Mouse (Mus musculus) hindbrain, embryonic 14.5 days (tissue): ENCODE data around the gene Olfr315. TPM values are rescaled to one million over a fixed set of nuclear protein-coding genes. Genes with fewer than 3 reads are reported as not detected.
"Not testable (repeated sequence)": the region's sequence is repeated elsewhere in the genome, so short reads cannot be mapped to it uniquely, and the experiment has no call there.

Experiments
- ATAC-seq: fragments of 200-750 bp; cut with Nextera tagmentation; 2 replicates; pipeline ENCODE4 v1.8.0; 2017; ENCODE audit warnings: moderate number of reproducible peaks, mild to moderate bottlenecking, moderate TSS enrichment, moderate library complexity; ENCODE audit not compliant: low FRiP score
- DNase-seq: peaks from one replicate; pipeline ENCODE4 v3.0.0-alpha.2; 2015; ENCODE audit warnings: low spot score
- H3K27ac ChIP-seq: fragments of 300-500 bp; sonication (generic); 2 replicates; pipeline ENCODE4 v1.5.1; 2014; ENCODE audit warnings: mild to moderate bottlenecking, moderate library complexity
- H3K27me3 ChIP-seq: fragments of 300-500 bp; sonication (generic); 2 replicates; pipeline ENCODE4 v1.6.1; 2014; ENCODE audit warnings: mild to moderate bottlenecking, low read length, mixed read lengths; ENCODE audit not compliant: control insufficient read depth, insufficient read depth
- H3K36me3 ChIP-seq: fragments of 300-500 bp; sonication (generic); replicated peaks from 2 replicates; pipeline ENCODE4 v1.6.1; 2014; ENCODE audit not compliant: control insufficient read depth, insufficient read depth
- H3K4me1 ChIP-seq: fragments of 300-500 bp; sonication (generic); replicated peaks from 2 replicates; pipeline ENCODE4 v1.6.1; 2014; ENCODE audit warnings: antibody characterized with exemption, low read length, mixed read lengths; ENCODE audit not compliant: control insufficient read depth, insufficient read depth
- H3K4me2 ChIP-seq: fragments of 300-500 bp; sonication (generic); replicated peaks from 2 replicates; pipeline ENCODE4 v1.6.1; 2014; ENCODE audit warnings: mild to moderate bottlenecking, moderate library complexity
- H3K4me3 ChIP-seq: fragments of 300-500 bp; sonication (generic); replicated peaks from 2 replicates; pipeline ENCODE4 v1.5.1; 2014; ENCODE audit warnings: mild to moderate bottlenecking, low read length
- H3K9ac ChIP-seq: fragments of 300-500 bp; sonication (generic); 2 replicates; pipeline ENCODE4 v1.6.1; 2014
- H3K9me3 ChIP-seq: fragments of 300-500 bp; sonication (generic); 2 replicates; pipeline ENCODE4 v1.6.1; 2016; ENCODE audit warnings: low read length; ENCODE audit not compliant: control insufficient read depth
- WGBS: fragments of 180-500 bp; shearing (Covaris S2); extraction: QIAGEN DNeasy Blood & Tissue Kit; methylation state at CpG from one replicate; pipeline ENCODE4 v1.1.7; 2014; 5-methylcytosine and 5-hydroxymethylcytosine counted together
- polyA plus RNA-seq: library from polyadenylated mRNA; unstranded; fragments of >200 nt; fragmentation: Nextera tagmentation; extraction: Ambion mirVana; gene quantifications from 2 replicates; pipeline ENCODE4 v1.2.1, GENCODE M21; 2014

Gene Olfr315
- not detected in 2 replicates for polyA plus RNA-seq

DNA sequence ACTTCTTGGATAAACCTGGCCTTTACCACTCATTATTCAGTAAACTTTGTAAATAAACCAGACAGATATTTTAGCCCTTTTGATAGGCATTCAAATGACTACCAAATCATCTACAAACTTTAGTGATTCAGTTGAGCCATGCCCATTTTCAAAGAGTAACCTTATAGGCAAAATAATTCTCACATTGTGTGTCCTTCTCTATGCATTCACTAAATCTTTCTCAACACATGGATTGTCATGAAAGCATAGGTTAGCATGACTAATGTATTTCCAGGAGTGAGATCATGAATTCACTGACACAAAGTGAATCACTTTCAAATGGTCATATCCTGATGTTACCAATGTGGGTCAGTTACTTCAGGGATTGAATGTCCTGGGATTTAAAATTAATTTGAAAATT lies at the start of gene Olfr315:
Gene Olfr315 (plus strand): TSS at position 301 of the 400 bp plus-strand sequence.
- Histone ChIP-seq H3K4me3 (no peak within 1 kb of the TSS), H3K36me3 (no peaks in the 10 kb centered on the region), H3K9me3 (no peaks in the 10 kb centered on the region), H3K9ac (no peak within 1 kb of the TSS), H3K27me3 (no peaks in the 10 kb centered on the region), H3K4me1 (no peaks in the 10 kb centered on the region), H3K4me2 (no peak within 1 kb of the TSS), H3K27ac (no peak within 1 kb of the TSS)
- ATAC-seq = no peak
- no peak for DNase-seq

DNA sequence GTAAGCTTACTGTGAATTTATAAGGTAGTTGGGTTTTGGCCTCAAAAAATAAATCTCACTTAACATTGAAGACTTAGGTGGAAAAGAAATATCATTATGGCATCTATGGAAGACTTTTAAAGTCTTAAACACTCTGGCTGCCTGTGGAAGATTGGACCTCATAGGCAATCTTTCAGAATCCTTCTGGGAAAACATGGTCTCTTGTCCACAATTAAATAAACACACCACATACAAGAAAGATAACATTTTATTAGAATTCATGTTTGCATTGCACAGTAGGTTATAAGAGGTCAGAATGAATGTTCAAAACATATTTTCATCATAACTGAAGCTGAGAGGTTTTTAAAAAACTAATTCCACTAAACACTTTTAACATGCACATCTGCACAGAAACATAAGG lies 49.1 kb upstream of the Olfr315 start, which contains the start of gene Olfr318:
Gene Olfr318 (minus strand): TSS at position 101 of the 400 bp plus-strand sequence.
- no peak within 1 kb of the TSS for H3K4me2 ChIP-seq
- H3K9ac ChIP-seq = no peak within 1 kb of the TSS
- H3K36me3 ChIP-seq = no peaks in the 10 kb centered on the region
- H3K4me3 ChIP-seq = no peak within 1 kb of the TSS
- no peaks in the 10 kb centered on the region for H3K9me3 ChIP-seq
- H3K27me3 ChIP-seq = no peaks in the 10 kb centered on the region
- H3K4me1 ChIP-seq = no peaks in the 10 kb centered on the region
- no peak for ATAC-seq
- no peak for DNase-seq
- no peak within 1 kb of the TSS for H3K27ac ChIP-seq

DNA sequence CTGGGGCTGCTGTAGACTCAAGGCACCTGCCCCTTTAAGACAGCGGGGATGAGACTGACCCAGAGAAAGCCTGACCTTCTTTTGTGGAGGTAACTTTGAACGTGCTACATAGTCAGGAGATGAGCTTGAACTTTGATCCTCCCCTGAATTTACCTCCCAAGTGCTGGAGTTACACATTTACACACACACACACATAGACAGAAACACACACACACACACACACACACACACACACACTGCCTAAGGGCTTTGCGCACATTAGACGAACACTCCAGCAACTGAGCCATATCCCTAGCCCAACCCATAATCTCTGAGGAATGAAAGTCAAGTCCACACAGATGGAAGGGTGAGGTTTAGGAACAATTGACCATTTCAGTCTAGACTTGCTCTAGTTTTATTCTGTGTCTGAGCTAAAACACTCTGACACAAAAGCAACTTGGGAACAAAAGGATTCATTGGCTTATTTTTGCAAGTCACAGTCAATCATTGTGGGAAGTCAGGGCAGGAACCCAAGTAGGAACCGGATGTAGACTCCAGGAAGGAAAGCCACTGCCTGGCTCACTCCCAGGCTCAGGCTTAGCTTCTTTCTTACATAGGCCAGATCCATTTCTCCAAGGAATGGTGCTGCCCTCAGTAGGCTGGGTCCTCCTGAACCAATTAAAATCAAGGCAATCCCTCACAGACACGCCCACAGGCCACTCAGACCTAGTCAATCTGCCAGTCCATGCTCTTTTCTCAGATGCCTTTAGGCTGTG lies 44.9 kb upstream of the Olfr315 start:
- 84% methylated on average over 6 of the region's 6 CpGs for WGBS
- H3K4me3 ChIP-seq, H3K4me2 ChIP-seq, DNase-seq, H3K9ac ChIP-seq, H3K9me3 ChIP-seq, H3K4me1 ChIP-seq, H3K27me3 ChIP-seq, H3K36me3 ChIP-seq, H3K27ac ChIP-seq, ATAC-seq: not testable (repeated sequence)

DNA sequence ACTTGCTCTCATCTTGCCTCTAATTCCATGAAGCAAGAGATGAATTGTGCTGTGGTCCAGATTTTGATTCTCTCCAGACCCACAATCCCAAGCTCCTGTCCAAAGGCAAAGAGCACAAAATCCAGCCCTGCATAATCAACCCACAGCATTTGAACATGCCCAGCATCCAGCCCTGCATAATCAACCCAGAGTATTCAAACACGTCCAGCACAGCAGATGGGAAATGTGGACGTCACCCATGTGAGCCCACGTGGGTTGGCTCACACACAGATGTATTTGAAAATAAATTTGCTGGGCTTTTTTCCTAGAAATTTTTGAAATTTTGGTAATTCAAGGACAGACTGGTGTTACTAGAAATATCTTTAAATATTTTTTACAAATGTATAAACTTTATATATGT lies 39.6 kb upstream of the Olfr315 start:
- Histone ChIP-seq H3K27me3 (no peaks in the 10 kb centered on the region), H3K4me2 (no peak overlapping the region), H3K4me3 (no peak overlapping the region), H3K4me1 (no peaks in the 10 kb centered on the region), H3K36me3 (no peaks in the 10 kb centered on the region), H3K9ac (no peak overlapping the region), H3K9me3 (no peaks in the 10 kb centered on the region), H3K27ac (no peak overlapping the region)
- DNase-seq (peak; percentile 26), ATAC-seq (no peak)
- WGBS = 44% methylated on average over 3 of the region's 3 CpGs

DNA sequence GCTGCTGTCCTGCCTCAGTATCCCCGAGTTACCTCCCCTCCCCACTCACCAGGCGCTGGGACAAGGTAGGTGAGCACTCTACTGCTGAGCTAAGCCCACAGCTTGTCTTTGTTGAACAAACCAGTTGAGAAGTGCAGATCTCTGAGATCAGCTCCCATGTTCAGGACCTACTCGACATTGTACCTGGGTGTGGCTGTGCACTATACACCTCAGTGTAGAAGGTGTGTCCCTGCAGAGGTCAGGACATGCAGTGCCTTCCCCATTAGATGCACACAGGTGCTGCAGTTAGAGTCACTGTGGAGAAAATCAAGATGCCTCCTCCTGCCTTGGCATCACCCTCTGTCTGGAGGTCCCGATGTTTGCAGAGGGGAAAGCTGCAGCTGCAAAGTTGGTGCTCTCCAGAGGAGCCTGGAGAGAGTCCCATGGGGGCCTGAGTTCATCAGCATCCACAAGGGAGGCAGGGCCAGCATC lies 34.2 kb upstream of the Olfr315 start, which contains the start of gene Olfr317:
Gene Olfr317 (minus strand): TSS at position 421 of the 471 bp plus-strand sequence.
- Histone ChIP-seq H3K4me3 (no peak within 1 kb of the TSS), H3K36me3 (no peaks in the 10 kb centered on the region), H3K4me1 (no peaks in the 10 kb centered on the region), H3K27ac (no peak within 1 kb of the TSS), H3K9me3 (no peaks in the 10 kb centered on the region), H3K4me2 (no peak within 1 kb of the TSS), H3K9ac (no peak within 1 kb of the TSS), H3K27me3 (no peaks in the 10 kb centered on the region)
- DNase-seq (no peak), ATAC-seq (no peak)
- WGBS = 87% methylated on average over 4 of the region's 4 CpGs

DNA sequence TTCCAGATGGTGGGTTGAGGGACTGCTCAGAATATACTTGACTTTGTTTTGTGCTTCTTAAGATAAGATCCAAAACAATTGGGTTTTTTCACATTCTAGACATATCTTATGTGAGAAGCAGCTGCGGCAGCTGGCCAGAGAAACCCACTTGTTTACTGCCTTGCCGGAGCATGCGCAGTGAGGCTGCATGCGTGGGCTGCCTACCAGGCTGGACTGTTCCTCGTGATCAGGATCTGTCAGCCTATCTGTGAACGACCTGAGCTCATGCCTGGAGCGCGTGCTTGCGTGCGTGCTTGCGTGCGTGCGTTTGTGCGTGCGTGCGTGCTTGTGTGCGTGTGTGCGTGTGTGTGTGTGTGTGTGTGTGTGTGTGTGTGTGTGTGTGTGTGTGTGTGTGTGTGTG lies 21.9 kb upstream of the Olfr315 start:
- WGBS = 88% methylated on average over 18 of the region's 18 CpGs
- H3K4me1 ChIP-seq, H3K9me3 ChIP-seq, DNase-seq, H3K9ac ChIP-seq, ATAC-seq, H3K27ac ChIP-seq, H3K4me2 ChIP-seq, H3K4me3 ChIP-seq, H3K27me3 ChIP-seq, H3K36me3 ChIP-seq: not testable (repeated sequence)

DNA sequence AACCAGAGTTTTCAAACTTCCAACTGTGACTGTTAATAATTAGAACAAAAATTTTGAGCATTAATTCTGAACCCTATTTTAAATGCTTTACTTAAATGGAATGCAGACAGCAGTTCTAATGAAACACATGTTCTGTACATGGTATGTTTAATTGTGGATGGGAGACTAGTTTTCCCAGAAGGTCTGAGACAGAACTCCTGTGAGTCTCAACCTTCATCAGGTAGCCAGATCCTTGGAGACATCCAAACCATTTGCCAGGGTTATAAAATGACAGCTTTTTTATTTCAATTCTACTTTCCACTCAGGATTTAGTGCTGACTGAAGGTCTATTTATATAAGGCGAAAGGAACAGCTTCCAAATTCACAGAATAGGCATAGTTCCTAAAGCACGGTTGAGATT lies 20.6 kb upstream of the Olfr315 start, which contains the start of gene Olfr316:
Gene Olfr316 (plus strand): TSS at position 301 of the 400 bp plus-strand sequence.
- DNase-seq (peak; percentile 7), ATAC-seq (no peak)
- Histone ChIP-seq H3K36me3 (no peaks in the 10 kb centered on the region), H3K27me3 (no peaks in the 10 kb centered on the region), H3K4me2 (no peak within 1 kb of the TSS), H3K9ac (no peak within 1 kb of the TSS), H3K9me3 (no peaks in the 10 kb centered on the region), H3K4me3 (no peak within 1 kb of the TSS), H3K27ac (no peak within 1 kb of the TSS), H3K4me1 (no peaks in the 10 kb centered on the region)
- 93% methylated on average over 2 of the region's 2 CpGs for WGBS

DNA sequence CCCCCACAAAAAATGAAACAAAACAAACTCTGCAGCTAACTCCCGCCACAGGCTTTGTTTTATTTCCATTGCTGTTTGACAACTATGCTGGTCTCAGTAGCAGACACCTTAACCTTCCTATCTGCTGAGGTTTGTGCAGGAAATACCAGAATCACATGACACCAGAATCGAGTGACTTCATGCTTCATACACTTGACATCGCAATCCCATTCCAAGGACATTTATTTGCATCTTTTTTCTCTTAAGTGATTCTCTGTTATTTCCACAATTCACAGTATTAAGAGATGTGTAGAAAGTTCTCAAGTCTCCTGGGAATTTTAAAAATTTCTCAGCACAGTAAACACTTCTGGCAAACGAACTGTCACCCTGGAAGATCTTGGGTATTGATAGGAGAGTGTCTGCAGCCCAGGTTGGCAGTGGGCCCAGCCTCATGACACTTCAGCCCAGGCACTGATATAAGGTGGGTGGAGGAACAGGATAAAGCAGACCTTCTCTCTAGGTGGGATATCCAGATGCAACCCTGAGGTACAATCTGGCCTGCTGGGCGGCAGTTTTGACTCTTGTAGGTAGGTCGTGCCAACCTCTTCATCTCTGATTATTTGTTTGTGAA lies 9.6 kb downstream of the Olfr315 start, which contains the start of gene Olfr314:
Gene Olfr314 (plus strand): TSS at position 473 of the 610 bp plus-strand sequence.
- DNase-seq (no peak), ATAC-seq (no peak)
- H3K27ac ChIP-seq = no peak within 1 kb of the TSS
- 85% methylated on average over 6 of the region's 6 CpGs for WGBS
- H3K27me3 ChIP-seq = no peaks in the 10 kb centered on the region
- H3K9me3 ChIP-seq = no peaks in the 10 kb centered on the region
- H3K36me3 ChIP-seq = no peaks in the 10 kb centered on the region
- no peaks in the 10 kb centered on the region for H3K4me1 ChIP-seq
- H3K4me3 ChIP-seq = no peak within 1 kb of the TSS
- no peak within 1 kb of the TSS for H3K4me2 ChIP-seq
- H3K9ac ChIP-seq = no peak within 1 kb of the TSS

DNA sequence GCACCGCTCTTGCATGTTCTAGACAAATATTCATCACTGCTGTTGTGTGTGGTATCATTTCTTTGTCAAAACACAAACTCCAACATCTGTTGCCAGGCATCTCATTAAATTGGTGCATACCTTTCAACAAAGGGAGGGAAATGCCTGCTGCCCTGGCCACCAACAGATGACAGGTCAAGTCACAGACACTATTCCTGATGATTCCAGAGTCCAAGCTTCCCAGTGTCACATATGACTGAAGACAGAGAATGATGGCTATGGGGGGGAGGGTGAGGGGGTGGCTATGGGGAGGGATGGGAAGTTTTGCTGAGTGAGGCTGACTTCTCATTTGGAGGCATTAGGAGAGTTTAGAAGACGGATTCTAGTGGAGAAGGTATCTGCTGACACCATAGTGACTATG lies 11.2 kb downstream of the Olfr315 start:
- Histone ChIP-seq H3K9ac (no peak overlapping the region), H3K9me3 (no peaks in the 10 kb centered on the region), H3K4me1 (0 out of 2 replicates have a peak, but pooled peaks cover 2% of the 10 kb centered on the region), H3K27me3 (no peaks in the 10 kb centered on the region), H3K27ac (no peak overlapping the region), H3K4me3 (no peak overlapping the region), H3K36me3 (no peaks in the 10 kb centered on the region), H3K4me2 (no peak overlapping the region)
- ATAC-seq = no peak
- WGBS = 83% methylated on average over 2 of the region's 2 CpGs
- no peak for DNase-seq
